Mouse (Mus musculus) lung, postnatal 0 days (tissue): ENCODE data around the gene Nit1.
A peak's percentile ranks its signal among the peaks of the same experiment; 100 is the strongest.

ENCODE experiments used
- CTCF ChIP-seq: IDR thresholded peaks from 2 replicates; pipeline ENCODE4 v1.5.1; 2016; ENCODE audit warnings: antibody characterized with exemption, mild to moderate bottlenecking
- EP300 ChIP-seq: IDR thresholded peaks from 2 replicates; pipeline ENCODE4 v1.6.1; 2016; ENCODE audit warnings: antibody characterized with exemption, mild to moderate bottlenecking, control low read depth

GRCm38 (mm10) chr1:171294298-171295062 is 51.0 kb downstream of the Nit1 start, which contains the start of gene Ufc1:
- peak; percentile 54 for TF ChIP-seq CTCF
- TF ChIP-seq EP300 = peak; percentile 59
